Mouse (Mus musculus) ES-E14 (cell line): ENCODE results near the gene Npff. TPM values are rescaled to one million over a fixed set of nuclear protein-coding genes. Genes with fewer than 3 reads are reported as not detected.

Source experiments
- DNase-seq: peaks from one replicate; pipeline ENCODE4 v3.0.0-alpha.2; 2013; ENCODE audit warnings: low read depth, low spot score
- H3K27ac ChIP-seq: 2 replicates; pipeline ENCODE4 v1.5.1; 2012; ENCODE audit warnings: low read depth, mild to moderate bottlenecking, low read length, moderate library complexity, mixed read lengths; ENCODE audit not compliant: poor library complexity, insufficient read depth, severe bottlenecking
- H3K36me3 ChIP-seq: 2 replicates; pipeline ENCODE4 v1.6.1; 2012; ENCODE audit warnings: mild to moderate bottlenecking, low read length, moderate library complexity, mixed read lengths; ENCODE audit not compliant: control insufficient read depth, poor library complexity, insufficient read depth, severe bottlenecking
- H3K4me1 ChIP-seq, 2 experiments: fragments of 150-350 bp in 1 of 2; sonication (generic) in 1 of 2; 2 replicates each; pipeline ENCODE4 v1.6.1; 2012; ENCODE audit warnings: low read length in 2 of 2, mild to moderate bottlenecking in 1 of 2, mixed read lengths in 1 of 2; ENCODE audit not compliant: control insufficient read depth in 2 of 2, insufficient read depth in 2 of 2, poor library complexity in 1 of 2
- H3K4me3 ChIP-seq, 2 experiments: fragments of 150-350 bp in 1 of 2; sonication (generic) in 1 of 2; 2 replicates each; pipeline ENCODE4 v1.5.1; 2012; ENCODE audit warnings: low read length in 2 of 2, low read depth in 1 of 2, mild to moderate bottlenecking in 1 of 2, mixed read lengths in 1 of 2; ENCODE audit not compliant: insufficient read depth in 1 of 2, poor library complexity in 1 of 2, severe bottlenecking in 1 of 2
- H3K9ac ChIP-seq: 2 replicates; pipeline ENCODE4 v1.6.1; 2012; ENCODE audit warnings: low read depth, mild to moderate bottlenecking, low read length, mixed read lengths; ENCODE audit not compliant: poor library complexity, insufficient read depth, severe bottlenecking
- H3K9me3 ChIP-seq: fragments of 150-350 bp; sonication (generic); 2 replicates; pipeline ENCODE4 v1.6.1; 2012; ENCODE audit warnings: low read depth, mild to moderate bottlenecking, low read length; ENCODE audit not compliant: control insufficient read depth, insufficient read depth
- CHD2 ChIP-seq: IDR thresholded peaks from 2 replicates; pipeline ENCODE4 v1.6.1; 2014; ENCODE audit warnings: mild to moderate bottlenecking, low read depth, low read length, inconsistent platforms
- HCFC1 ChIP-seq: IDR thresholded peaks from 2 replicates; pipeline ENCODE4 v1.6.1; 2012; ENCODE audit warnings: low read length, inconsistent platforms, borderline replicate concordance; ENCODE audit not compliant: insufficient read depth
- MAFK ChIP-seq: IDR thresholded peaks from 2 replicates; pipeline ENCODE4 v1.6.1; 2014; ENCODE audit warnings: mild to moderate bottlenecking, low read depth, low read length, inconsistent platforms; ENCODE audit not compliant: insufficient read depth
- ZC3H11A ChIP-seq: IDR thresholded peaks from 2 replicates; pipeline ENCODE4 v1.6.1; 2012; ENCODE audit warnings: low read depth, mild to moderate bottlenecking, inconsistent platforms, low read length, borderline replicate concordance
- ZNF384 ChIP-seq: IDR thresholded peaks from 2 replicates; pipeline ENCODE4 v1.6.1; 2012; ENCODE audit warnings: low read depth, low read length, inconsistent platforms
- in situ Hi-C, 2 experiments: fragments of 600-800 bp; cut with MboI; formaldehyde crosslinking; loops; one replicate each; pipeline ENCODE4 v1.15.1; 2025; ENCODE audit warnings: low sequenced_read_pairs in 2 of 2, inconsistent platforms in 1 of 2; ENCODE audit not compliant: unreplicated experiment in 2 of 2
- total RNA-seq: library from RNA; depleted of rRNA; stranded (reverse); fragments of 300-350 nt; gene quantifications from 2 replicates; pipeline ENCODE4 v1.2.3, GENCODE M21; 2012; rRNA removed

Npff gene
- total RNA-seq, 1 experiment = 2.6 TPM

GRCm38 (mm10) chr15:102485853-102486252 is 38.9 kb downstream of the Npff start:
- Histone ChIP-seq H3K9me3 (no peaks in the 10 kb centered on the region), H3K4me1 (peaks cover 0 to 4% of the 10 kb centered on the region in 2 experiments; a peak in 1 of 4 replicates), H3K36me3 (peaks cover 49% of the 10 kb centered on the region), H3K27ac (no peak overlapping the region), H3K9ac (no peak overlapping the region; the same call in 1 of the 2 replicates), H3K4me3 (no peak overlapping the region)
- in situ Hi-C loops = loop anchor here (10.0 to 25.0 kb wide), 3 partner anchors 181 to 401 kb away; no protein-coding TSS in a partner anchor
- TF ChIP-seq ZC3H11A (no peak), ZNF384 (0 out of 2 replicates have a peak, but pooled peaks have one; percentile 7), HCFC1 (no peak), MAFK (no peak), CHD2 (no peak)
- no peak for DNase-seq

GRCm38 (mm10) chr15:102483136-102483535 is 41.6 kb downstream of the Npff start:
- Histone ChIP-seq H3K9ac (peak overlapping the region; percentile 38; the same call in 1 of the 2 replicates), H3K36me3 (peaks cover 53% of the 10 kb centered on the region), H3K4me1 (peaks cover 0 to 4% of the 10 kb centered on the region in 2 experiments; a peak in 1 of 4 replicates), H3K4me3 (no peak overlapping the region), H3K9me3 (no peaks in the 10 kb centered on the region), H3K27ac (no peak overlapping the region)
- no peak for DNase-seq
- in situ Hi-C loops = loop anchor here (10.0 to 25.0 kb wide), 3 partner anchors 178 to 398 kb away; no protein-coding TSS in a partner anchor
- no peak for TF ChIP-seq ZC3H11A
- no peak for TF ChIP-seq CHD2
- no peak for TF ChIP-seq ZNF384

- no peak for DNase-seq
- no peak overlapping the region for H3K4me3 ChIP-seq
- H3K9ac ChIP-seq = no peak overlapping the region
- H3K27ac ChIP-seq = no peak overlapping the region
- H3K4me1 ChIP-seq = 0 out of 4 replicates have a peak, but pooled peaks cover 0 to 4% of the 10 kb centered on the region in 2 experiments
- no peak for TF ChIP-seq CHD2
- TF ChIP-seq HCFC1 = no peak
- TF ChIP-seq MAFK = no peak
- TF ChIP-seq ZC3H11A = no peak
- TF ChIP-seq ZNF384 = no peak
- H3K9me3 ChIP-seq = no peaks in the 10 kb centered on the region
- H3K36me3 ChIP-seq = peaks cover 34% of the 10 kb centered on the region
- in situ Hi-C loops = no loop called here
Observed at GRCm38 (mm10) chr15:102474520-102474919, 50.2 kb downstream of the Npff start.

Other genes starting within 250 kb of the Npff start
- gene Mfsd5, start 245.5 kb downstream of the Npff start, total RNA-seq = 89.9 and 95.7 TPM in 2 replicates
- 84.1 TPM in 2 replicates for gene Espl1, start 228.7 kb downstream of the Npff start, total RNA-seq
- 139 and 201 TPM in 2 replicates for gene Pfdn5, start 198.8 kb downstream of the Npff start, total RNA-seq
- gene Myg1, start 193.2 kb downstream of the Npff start, total RNA-seq = 84.7 and 109 TPM in 2 replicates
- gene Aaas, start 174.2 kb downstream of the Npff start, total RNA-seq = 69.2 and 86.0 TPM in 2 replicates
- 0.09 TPM in 1 of 2 replicates, not detected in the other for gene Sp7, start 157.8 kb downstream of the Npff start, total RNA-seq
- 93.4 and 130 TPM in 2 replicates for gene Sp1, start 118.8 kb downstream of the Npff start, total RNA-seq
- gene Amhr2, start 79.6 kb downstream of the Npff start, total RNA-seq = 5.6 and 16.5 TPM in 2 replicates
- gene Prr13, start 65.9 kb downstream of the Npff start, total RNA-seq = 13.2 and 26.3 TPM in 2 replicates
- 206 and 377 TPM in 2 replicates for gene Pcbp2, start 54.4 kb downstream of the Npff start, total RNA-seq
- gene Gm10337, start 21.2 kb downstream of the Npff start, total RNA-seq = not detected in 2 replicates
- gene Map3k12, start 7.9 kb downstream of the Npff start, total RNA-seq = 18.1 and 25.4 TPM in 2 replicates
- 163 and 184 TPM in 2 replicates for gene Tarbp2, start 6.8 kb downstream of the Npff start, total RNA-seq
- not detected in 2 replicates for gene Gm28047, start 100.1 kb upstream of the Npff start, total RNA-seq
- gene Atf7, start 100.5 kb upstream of the Npff start, total RNA-seq = 9.0 and 12.4 TPM in 2 replicates
- 448 and 519 TPM in 2 replicates for gene Atp5g2, start 147.4 kb upstream of the Npff start, total RNA-seq
- 24.6 and 25.0 TPM in 2 replicates for gene Calcoco1, start 197.2 kb upstream of the Npff start, total RNA-seq